Mouse (Mus musculus) ES-E14 (cell line): ENCODE results near the gene Hacd3. TPM values are rescaled to one million over a fixed set of nuclear protein-coding genes. Genes with fewer than 3 reads are reported as not detected.
A peak's percentile ranks its signal among the peaks of the same experiment; 100 is the strongest.

ENCODE experiments used
- DNase-seq: peaks from one replicate; pipeline ENCODE4 v3.0.0-alpha.2; 2013; ENCODE audit warnings: low read depth, low spot score
- H3K27ac ChIP-seq: 2 replicates; pipeline ENCODE4 v1.5.1; 2012; ENCODE audit warnings: low read depth, mild to moderate bottlenecking, low read length, moderate library complexity, mixed read lengths; ENCODE audit not compliant: poor library complexity, insufficient read depth, severe bottlenecking
- H3K36me3 ChIP-seq: 2 replicates; pipeline ENCODE4 v1.6.1; 2012; ENCODE audit warnings: mild to moderate bottlenecking, low read length, moderate library complexity, mixed read lengths; ENCODE audit not compliant: control insufficient read depth, poor library complexity, insufficient read depth, severe bottlenecking
- H3K4me1 ChIP-seq, 2 experiments: fragments of 150-350 bp in 1 of 2; sonication (generic) in 1 of 2; 2 replicates each; pipeline ENCODE4 v1.6.1; 2012; ENCODE audit warnings: low read length in 2 of 2, mild to moderate bottlenecking in 1 of 2, mixed read lengths in 1 of 2; ENCODE audit not compliant: control insufficient read depth in 2 of 2, insufficient read depth in 2 of 2, poor library complexity in 1 of 2
- H3K4me3 ChIP-seq, 2 experiments: fragments of 150-350 bp in 1 of 2; sonication (generic) in 1 of 2; 2 replicates each; pipeline ENCODE4 v1.5.1; 2012; ENCODE audit warnings: low read length in 2 of 2, low read depth in 1 of 2, mild to moderate bottlenecking in 1 of 2, mixed read lengths in 1 of 2; ENCODE audit not compliant: insufficient read depth in 1 of 2, poor library complexity in 1 of 2, severe bottlenecking in 1 of 2
- H3K9ac ChIP-seq: 2 replicates; pipeline ENCODE4 v1.6.1; 2012; ENCODE audit warnings: low read depth, mild to moderate bottlenecking, low read length, mixed read lengths; ENCODE audit not compliant: poor library complexity, insufficient read depth, severe bottlenecking
- H3K9me3 ChIP-seq: fragments of 150-350 bp; sonication (generic); 2 replicates; pipeline ENCODE4 v1.6.1; 2012; ENCODE audit warnings: low read depth, mild to moderate bottlenecking, low read length; ENCODE audit not compliant: control insufficient read depth, insufficient read depth
- CHD2 ChIP-seq: IDR thresholded peaks from 2 replicates; pipeline ENCODE4 v1.6.1; 2014; ENCODE audit warnings: mild to moderate bottlenecking, low read depth, low read length, inconsistent platforms
- HCFC1 ChIP-seq: IDR thresholded peaks from 2 replicates; pipeline ENCODE4 v1.6.1; 2012; ENCODE audit warnings: low read length, inconsistent platforms, borderline replicate concordance; ENCODE audit not compliant: insufficient read depth
- MAFK ChIP-seq: IDR thresholded peaks from 2 replicates; pipeline ENCODE4 v1.6.1; 2014; ENCODE audit warnings: mild to moderate bottlenecking, low read depth, low read length, inconsistent platforms; ENCODE audit not compliant: insufficient read depth
- ZC3H11A ChIP-seq: IDR thresholded peaks from 2 replicates; pipeline ENCODE4 v1.6.1; 2012; ENCODE audit warnings: low read depth, mild to moderate bottlenecking, inconsistent platforms, low read length, borderline replicate concordance
- ZNF384 ChIP-seq: IDR thresholded peaks from 2 replicates; pipeline ENCODE4 v1.6.1; 2012; ENCODE audit warnings: low read depth, low read length, inconsistent platforms
- in situ Hi-C, 2 experiments: fragments of 600-800 bp; cut with MboI; formaldehyde crosslinking; loops; one replicate each; pipeline ENCODE4 v1.15.1; 2025; ENCODE audit warnings: low sequenced_read_pairs in 2 of 2, inconsistent platforms in 1 of 2; ENCODE audit not compliant: unreplicated experiment in 2 of 2
- total RNA-seq: library from RNA; depleted of rRNA; stranded (reverse); fragments of 300-350 nt; gene quantifications from 2 replicates; pipeline ENCODE4 v1.2.3, GENCODE M21; 2012

Hacd3 gene
- total RNA-seq, 1 experiment, result 50.1 TPM

GRCm38 (mm10) chr9:64953190-64953589 is 68.3 kb downstream of the Hacd3 start:
- H3K4me1 ChIP-seq, result 0 out of 4 replicates have a peak, but pooled peaks cover 2 to 3% of the 10 kb centered on the region in 2 experiments
- no peak for DNase-seq
- no peak overlapping the region for H3K27ac ChIP-seq
- H3K9ac ChIP-seq, result no peak overlapping the region
- no peaks in the 10 kb centered on the region for H3K9me3 ChIP-seq
- no peak overlapping the region for H3K4me3 ChIP-seq
- in situ Hi-C loops, result no loop called here
- TF ChIP-seq ZC3H11A, result no peak
- H3K36me3 ChIP-seq, result no peaks in the 10 kb centered on the region

GRCm38 (mm10) chr9:64952055-64952454 is 69.4 kb downstream of the Hacd3 start:
- in situ Hi-C loops, result no loop called here
- H3K4me1 ChIP-seq, result 0 out of 4 replicates have a peak, but pooled peaks cover 2 to 4% of the 10 kb centered on the region in 2 experiments
- no peaks in the 10 kb centered on the region for H3K9me3 ChIP-seq
- H3K36me3 ChIP-seq, result no peaks in the 10 kb centered on the region
- TF ChIP-seq CHD2 (no peak), ZNF384 (no peak), ZC3H11A (no peak), HCFC1 (no peak), MAFK (no peak)
- no peak overlapping the region for H3K9ac ChIP-seq
- no peak overlapping the region for H3K27ac ChIP-seq
- no peak overlapping the region for H3K4me3 ChIP-seq
- no peak for DNase-seq

GRCm38 (mm10) chr9:64951161-64951657 is 70.3 kb downstream of the Hacd3 start, which contains the start of gene Slc24a1:
Gene Slc24a1, minus strand, starts transcription at chr9:64951607.
- Histone ChIP-seq H3K4me1 (0 out of 4 replicates have a peak, but pooled peaks cover 0 to 4% of the 10 kb centered on the region in 2 experiments), H3K9me3 (no peaks in the 10 kb centered on the region), H3K36me3 (no peaks in the 10 kb centered on the region), H3K27ac (no peak within 1 kb of the TSS), H3K4me3 (no peak within 1 kb of the TSS), H3K9ac (no peak within 1 kb of the TSS)
- in situ Hi-C loops, result no loop called here
- DNase-seq, result no peak
- TF ChIP-seq HCFC1 (no peak), ZNF384 (no peak), MAFK (no peak), ZC3H11A (no peak), CHD2 (no peak)

GRCm38 (mm10) chr9:64947483-64948095 is 73.9 kb downstream of the Hacd3 start:
- no peak overlapping the region for H3K9ac ChIP-seq
- no peak overlapping the region for H3K27ac ChIP-seq
- no peak for DNase-seq

GRCm38 (mm10) chr9:64943997-64944396 is 77.5 kb downstream of the Hacd3 start:
- TF ChIP-seq ZC3H11A (no peak), CHD2 (no peak), ZNF384 (no peak)
- no peak for DNase-seq
- no peaks in the 10 kb centered on the region for H3K36me3 ChIP-seq
- no peak overlapping the region for H3K27ac ChIP-seq
- H3K4me1 ChIP-seq, result 0 out of 4 replicates have a peak, but pooled peaks cover 0 to 2% of the 10 kb centered on the region in 2 experiments
- H3K9ac ChIP-seq, result no peak overlapping the region
- no peaks in the 10 kb centered on the region for H3K9me3 ChIP-seq
- in situ Hi-C loops, result no loop called here
- H3K4me3 ChIP-seq, result peak overlapping the region; percentile 34 to 37

More at GRCm38 (mm10) chr9:64947483-64948095, 73.9 kb downstream of the Hacd3 start:
- Histone ChIP-seq H3K4me3 (no peak overlapping the region), H3K4me1 (0 out of 4 replicates have a peak, but pooled peaks cover 0 to 4% of the 10 kb centered on the region in 2 experiments), H3K9me3 (no peaks in the 10 kb centered on the region), H3K36me3 (no peaks in the 10 kb centered on the region)
- no peak for TF ChIP-seq ZC3H11A
- TF ChIP-seq MAFK, result no peak
- TF ChIP-seq CHD2, result no peak
- no peak for TF ChIP-seq ZNF384
- in situ Hi-C loops, result no loop called here
